Mouse (Mus musculus) intestine, postnatal 0 days (tissue): ENCODE data around the gene Hnf1b. TPM values are rescaled to one million over a fixed set of nuclear protein-coding genes. Genes with fewer than 3 reads are reported as not detected.
A peak's percentile ranks its signal among the peaks of the same experiment; 100 is the strongest.

ENCODE experiments used
- ATAC-seq: fragments of 200-750 bp; cut with Nextera tagmentation; 2 replicates; pipeline ENCODE4 v1.8.0; 2017; ENCODE audit warnings: mild to moderate bottlenecking, moderate TSS enrichment, moderate library complexity
- H3K27ac ChIP-seq: fragments of 300-500 bp; sonication (generic); 2 replicates; pipeline ENCODE4 v1.5.1; 2014; ENCODE audit warnings: mild to moderate bottlenecking, low read depth, low read length, moderate library complexity
- H3K27me3 ChIP-seq: fragments of 300-500 bp; sonication (generic); replicated peaks from 2 replicates; pipeline ENCODE4 v1.6.1; 2014; ENCODE audit warnings: low read length, mixed read lengths; ENCODE audit not compliant: control insufficient read depth, insufficient read depth
- H3K36me3 ChIP-seq: fragments of 300-500 bp; sonication (generic); 2 replicates; pipeline ENCODE4 v1.6.1; 2014; ENCODE audit warnings: mild to moderate bottlenecking, moderate library complexity; ENCODE audit not compliant: control insufficient read depth, insufficient read depth
- H3K4me1 ChIP-seq: fragments of 300-500 bp; sonication (generic); replicated peaks from 2 replicates; pipeline ENCODE4 v1.6.1; 2014; ENCODE audit warnings: antibody characterized with exemption, low read length, mixed read lengths; ENCODE audit not compliant: control insufficient read depth, insufficient read depth
- H3K4me2 ChIP-seq: fragments of 300-500 bp; sonication (generic); replicated peaks from 2 replicates; pipeline ENCODE4 v1.6.1; 2014; ENCODE audit warnings: low read depth, mild to moderate bottlenecking, moderate library complexity
- H3K4me3 ChIP-seq: fragments of 300-500 bp; sonication (generic); 2 replicates; pipeline ENCODE4 v1.5.1; 2014; ENCODE audit warnings: low read depth, low read length
- H3K9ac ChIP-seq: fragments of 300-500 bp; sonication (generic); 2 replicates; pipeline ENCODE4 v1.6.1; 2014; ENCODE audit warnings: mild to moderate bottlenecking, low read depth, low read length
- H3K9me3 ChIP-seq: fragments of 300-500 bp; sonication (generic); 2 replicates; pipeline ENCODE4 v1.6.1; 2016; ENCODE audit warnings: mixed run types; ENCODE audit not compliant: control insufficient read depth
- CTCF ChIP-seq: sonication (generic); IDR thresholded peaks from 2 replicates; pipeline ENCODE4 v1.5.1; 2016; ENCODE audit warnings: low read depth, mild to moderate bottlenecking, control low read depth, antibody characterized with exemption, moderate library complexity
- WGBS: fragments of 180-500 bp; shearing (Covaris S2); extraction: QIAGEN DNeasy Blood & Tissue Kit; methylation state at CpG from one replicate; pipeline ENCODE4 v1.1.7; 2014; 5-methylcytosine and 5-hydroxymethylcytosine counted together
- polyA plus RNA-seq: library from polyadenylated mRNA; unstranded; fragments of >200 nt; fragmentation: Nextera tagmentation; extraction: Ambion mirVana; gene quantifications from 2 replicates; pipeline ENCODE4 v1.2.1, GENCODE M21; 2015

Hnf1b gene
- polyA plus RNA-seq, 1 experiment from 2014 or later, result 13.2 TPM

- H3K4me1 ChIP-seq, result no peaks in the 10 kb centered on the region
- H3K27me3 ChIP-seq, result no peaks in the 10 kb centered on the region
- no peak overlapping the region for H3K9ac ChIP-seq
- H3K27ac ChIP-seq, result no peak overlapping the region
- no peaks in the 10 kb centered on the region for H3K9me3 ChIP-seq
- peak; percentile 77 for TF ChIP-seq CTCF
- ATAC-seq, result no peak; the same call in 1 of the 2 replicates
- H3K4me3 ChIP-seq, result no peak overlapping the region
- 54% methylated on average over 8 of the region's 8 CpGs for WGBS
- no peaks in the 10 kb centered on the region for H3K36me3 ChIP-seq
- no peak overlapping the region for H3K4me2 ChIP-seq
Observed at GRCm38 (mm10) chr11:83832389-83832788, 17.5 kb upstream of the Hnf1b start.

- no peak for ATAC-seq
- Histone ChIP-seq H3K4me3 (no peak overlapping the region), H3K27ac (no peak overlapping the region), H3K9me3 (no peaks in the 10 kb centered on the region), H3K36me3 (no peaks in the 10 kb centered on the region), H3K4me2 (no peak overlapping the region; the same call in 1 of the 2 replicates), H3K4me1 (no peaks in the 10 kb centered on the region), H3K9ac (no peak overlapping the region), H3K27me3 (no peaks in the 10 kb centered on the region)
- 83% methylated on average over 6 of the region's 6 CpGs for WGBS
- TF ChIP-seq CTCF, result no peak
Observed at GRCm38 (mm10) chr11:83833517-83833916, 16.3 kb upstream of the Hnf1b start.

GRCm38 (mm10) chr11:83833959-83834496 is 15.8 kb upstream of the Hnf1b start:
- Histone ChIP-seq H3K9ac (no peak overlapping the region), H3K27me3 (no peaks in the 10 kb centered on the region), H3K4me2 (no peak overlapping the region; the same call in 1 of the 2 replicates), H3K4me1 (no peaks in the 10 kb centered on the region), H3K36me3 (no peaks in the 10 kb centered on the region), H3K27ac (no peak overlapping the region), H3K9me3 (no peaks in the 10 kb centered on the region), H3K4me3 (no peak overlapping the region)
- WGBS, result 46% methylated on average over 14 of the region's 14 CpGs
- no peak for TF ChIP-seq CTCF
- peak; percentile 47; the same call in 1 of the 2 replicates for ATAC-seq

- Histone ChIP-seq H3K4me3 (no peak overlapping the region), H3K27ac (no peak overlapping the region), H3K27me3 (no peaks in the 10 kb centered on the region), H3K9ac (no peak overlapping the region), H3K9me3 (no peaks in the 10 kb centered on the region), H3K4me2 (no peak overlapping the region), H3K4me1 (no peaks in the 10 kb centered on the region), H3K36me3 (no peaks in the 10 kb centered on the region)
- ATAC-seq, result no peak
- TF ChIP-seq CTCF, result no peak
- 77% methylated on average over 6 of the region's 6 CpGs for WGBS
Observed at GRCm38 (mm10) chr11:83839451-83839850, 10.4 kb upstream of the Hnf1b start.

GRCm38 (mm10) chr11:83843534-83843933 is 6.3 kb upstream of the Hnf1b start:
- Histone ChIP-seq H3K9me3 (no peaks in the 10 kb centered on the region), H3K9ac (no peak overlapping the region), H3K27ac (no peak overlapping the region), H3K4me3 (no peak overlapping the region), H3K36me3 (no peaks in the 10 kb centered on the region), H3K27me3 (no peaks in the 10 kb centered on the region), H3K4me1 (no peaks in the 10 kb centered on the region), H3K4me2 (no peak overlapping the region)
- WGBS, result 84% methylated on average over 6 of the region's 6 CpGs
- no peak for ATAC-seq
- no peak for TF ChIP-seq CTCF

- no peaks in the 10 kb centered on the region; the same call in 1 of the 2 replicates for H3K27me3 ChIP-seq
- TF ChIP-seq CTCF, result no peak
- peak overlapping the region; percentile 65 for H3K9ac ChIP-seq
- peak overlapping the region; percentile 79 for H3K4me2 ChIP-seq
- no peaks in the 10 kb centered on the region for H3K4me1 ChIP-seq
- 1% methylated on average over 24 of the region's 24 CpGs for WGBS
- peak overlapping the region; percentile 88 for H3K27ac ChIP-seq
- H3K9me3 ChIP-seq, result no peaks in the 10 kb centered on the region
- no peaks in the 10 kb centered on the region for H3K36me3 ChIP-seq
- ATAC-seq, result peak; percentile 19; the same call in 1 of the 2 replicates
- H3K4me3 ChIP-seq, result peak overlapping the region; percentile 44
Observed at GRCm38 (mm10) chr11:83850586-83851272, 866 bp downstream of the Hnf1b start.
